Mouse (Mus musculus): ENCODE results near the gene Pik3c2b.
A peak's percentile ranks its signal among the peaks of the same experiment; 100 is the strongest.
"Not testable (repeated sequence)": the region's sequence is repeated elsewhere in the genome, so short reads cannot be mapped to it uniquely, and the experiment has no call there.

Pik3c2b gene

GRCm38 (mm10) chr1:133045011-133045860 lies at the start of gene Pik3c2b:
Pik3c2b (plus strand) TSS chr1:133045667.
- no peak for DNase-seq

GRCm38 (mm10) chr1:133000347-133000746 lies 45.1 kb upstream of the Pik3c2b start:
- no peak for DNase-seq

GRCm38 (mm10) chr1:133006571-133006970 lies 38.9 kb upstream of the Pik3c2b start:
- no peak for DNase-seq

- no peak for DNase-seq
These were observed 33.3 kb upstream of the Pik3c2b start for GRCm38 (mm10) chr1:133011955-133012841.

- DNase-seq, result no peak
These were observed 32.1 kb upstream of the Pik3c2b start for GRCm38 (mm10) chr1:133013331-133013730.

GRCm38 (mm10) chr1:133014196-133014595 lies 31.3 kb upstream of the Pik3c2b start:
- DNase-seq, result no peak

- no peak for DNase-seq
These were observed 28.6 kb upstream of the Pik3c2b start for GRCm38 (mm10) chr1:133016775-133017428.

GRCm38 (mm10) chr1:133018580-133018979 lies 26.9 kb upstream of the Pik3c2b start:
- no peak for DNase-seq

- DNase-seq, result no peak
These were observed 26.2 kb upstream of the Pik3c2b start for GRCm38 (mm10) chr1:133019312-133019711.

GRCm38 (mm10) chr1:133020137-133020894 lies 25.2 kb upstream of the Pik3c2b start:
- no peak for DNase-seq

- DNase-seq, result no peak
These were observed 24.1 kb upstream of the Pik3c2b start for GRCm38 (mm10) chr1:133021391-133021790.

GRCm38 (mm10) chr1:133021971-133022370 lies 23.5 kb upstream of the Pik3c2b start:
- DNase-seq, result not testable (repeated sequence)

GRCm38 (mm10) chr1:133023723-133024122 lies 21.7 kb upstream of the Pik3c2b start:
- not testable (repeated sequence) for DNase-seq

- DNase-seq, result no peak
These were observed 21.0 kb upstream of the Pik3c2b start for GRCm38 (mm10) chr1:133024426-133024825.

- peak; percentile 86 for DNase-seq
These were observed 20.2 kb upstream of the Pik3c2b start for GRCm38 (mm10) chr1:133025051-133025795.

- DNase-seq, result peak; percentile 13
These were observed 19.7 kb upstream of the Pik3c2b start for GRCm38 (mm10) chr1:133025796-133026190.

- DNase-seq, result no peak
These were observed 18.3 kb upstream of the Pik3c2b start for GRCm38 (mm10) chr1:133027126-133027525.

- no peak for DNase-seq
These were observed 17.5 kb upstream of the Pik3c2b start for GRCm38 (mm10) chr1:133027980-133028379.

- no peak for DNase-seq
These were observed 15.7 kb upstream of the Pik3c2b start for GRCm38 (mm10) chr1:133029744-133030143.

- no peak for DNase-seq
These were observed 15.0 kb upstream of the Pik3c2b start, which contains the start of gene Mdm4 for GRCm38 (mm10) chr1:133030461-133030860. Mdm4 (minus strand) TSS chr1:133030561.

- no peak for DNase-seq
These were observed 12.5 kb upstream of the Pik3c2b start for GRCm38 (mm10) chr1:133032981-133033315.

All from kidney, adult 18-20 months (tissue).